Mouse (Mus musculus): ENCODE measurements around the gene Tomm70a.
A peak's percentile ranks its signal among the peaks of the same experiment; 100 is the strongest.
"Not testable (repeated sequence)": the region's sequence is repeated elsewhere in the genome, so short reads cannot be mapped to it uniquely, and the experiment has no call there.

Tomm70a gene

GRCm38 (mm10) chr16:57144741-57145140 lies 23.2 kb downstream of the Tomm70a start:
- no peak for DNase-seq (ENCODE audit: extremely low spot score, low read depth, low spot score)

GRCm38 (mm10) chr16:57151437-57151836 lies 29.9 kb downstream of the Tomm70a start:
- no peak for DNase-seq (ENCODE audit: extremely low spot score, low read depth, low spot score)

GRCm38 (mm10) chr16:57155899-57156298 lies 34.4 kb downstream of the Tomm70a start:
- DNase-seq (ENCODE audit: extremely low spot score, low read depth, low spot score), result no peak

DNA sequence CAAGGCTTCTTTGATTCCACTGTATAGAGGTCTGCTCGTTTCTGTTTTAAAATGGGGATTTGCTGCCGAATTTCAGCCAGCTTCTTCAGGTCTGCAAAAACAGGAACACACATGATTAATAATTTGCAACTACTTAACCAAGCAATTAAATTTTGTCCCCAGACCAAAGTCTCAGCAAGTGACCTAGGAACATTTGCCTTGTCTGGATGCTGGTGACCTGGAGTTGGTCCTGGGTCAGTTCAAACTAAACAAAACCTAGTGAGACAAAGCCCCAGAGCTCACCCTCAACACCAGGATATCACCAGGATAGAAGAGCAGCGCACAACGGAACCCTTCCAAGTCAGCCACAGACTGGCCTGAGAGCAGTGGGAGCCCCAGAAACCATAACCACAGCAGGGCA lies 35.6 kb downstream of the Tomm70a start:
- no peak for DNase-seq (ENCODE audit: extremely low spot score, low read depth, low spot score)

DNA sequence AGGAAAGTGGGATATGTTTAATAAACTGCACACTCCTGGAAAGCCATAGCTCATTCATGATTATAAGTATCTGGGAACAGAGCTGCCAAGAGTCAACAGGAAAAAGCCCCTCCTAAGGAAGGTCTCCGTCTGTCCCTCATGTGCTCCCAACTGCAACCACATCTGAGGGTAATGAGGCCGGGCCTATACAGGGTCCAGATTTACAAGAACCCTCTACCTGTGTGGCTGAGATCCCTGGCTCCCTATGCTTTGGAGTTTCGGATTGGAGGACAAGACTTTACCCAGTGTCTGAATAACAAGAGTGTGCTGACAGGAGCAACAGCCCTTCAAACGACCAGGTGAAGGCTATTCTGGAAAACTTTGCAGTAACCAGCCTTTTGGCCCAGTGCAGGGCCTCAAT lies 36.2 kb downstream of the Tomm70a start:
- DNase-seq (ENCODE audit: extremely low spot score, low read depth, low spot score), result no peak

- no peak for DNase-seq (ENCODE audit: extremely low spot score, low read depth, low spot score)
These were observed 38.3 kb downstream of the Tomm70a start for GRCm38 (mm10) chr16:57159835-57160234.

- no peak for DNase-seq (ENCODE audit: extremely low spot score, low read depth, low spot score)
These were observed 41.3 kb downstream of the Tomm70a start for GRCm38 (mm10) chr16:57162841-57163240.

DNA sequence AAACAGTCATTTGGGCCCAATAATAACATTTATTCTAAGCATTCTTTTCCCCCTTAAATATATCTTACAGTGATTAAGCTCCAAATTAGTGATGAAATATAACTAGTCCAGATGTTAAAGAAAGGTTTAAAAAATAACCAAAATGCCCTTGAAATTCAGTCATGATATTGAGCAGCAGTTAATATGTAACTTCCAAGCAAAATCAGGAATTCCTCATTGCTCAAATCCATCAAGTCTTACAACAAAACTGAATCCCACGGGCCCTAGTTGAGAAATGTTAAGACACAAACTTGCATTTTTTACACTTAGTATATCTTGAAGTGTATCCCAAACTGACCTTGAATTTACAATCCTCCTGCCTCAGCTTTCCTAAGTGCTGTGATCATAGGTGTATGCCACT lies 42.2 kb downstream of the Tomm70a start:
- no peak for DNase-seq (ENCODE audit: extremely low spot score, low read depth, low spot score)

DNA sequence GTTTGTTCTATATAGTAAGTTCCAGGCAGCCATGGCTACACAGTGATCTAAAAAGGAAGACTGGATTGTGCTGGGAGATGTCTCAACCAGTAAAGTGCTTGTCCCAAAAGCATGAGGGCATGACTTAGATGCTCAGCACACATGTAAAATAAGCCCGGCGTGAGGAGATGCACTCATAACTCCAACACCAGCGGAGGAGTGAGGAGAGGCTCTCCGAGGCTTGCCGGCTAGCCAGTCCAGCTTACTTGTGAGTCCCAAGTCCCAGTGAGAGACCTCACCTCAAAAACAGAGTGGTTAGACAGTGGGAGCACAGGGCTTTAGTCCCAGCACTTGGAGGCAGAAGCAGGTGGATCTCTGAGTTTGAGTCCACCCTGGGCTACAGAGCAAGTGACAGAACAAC lies 43.7 kb downstream of the Tomm70a start:
- no peak for DNase-seq (ENCODE audit: extremely low spot score, low read depth, low spot score)

GRCm38 (mm10) chr16:57166086-57166485 lies 44.6 kb downstream of the Tomm70a start:
- no peak for DNase-seq (ENCODE audit: extremely low spot score, low read depth, low spot score)

DNA sequence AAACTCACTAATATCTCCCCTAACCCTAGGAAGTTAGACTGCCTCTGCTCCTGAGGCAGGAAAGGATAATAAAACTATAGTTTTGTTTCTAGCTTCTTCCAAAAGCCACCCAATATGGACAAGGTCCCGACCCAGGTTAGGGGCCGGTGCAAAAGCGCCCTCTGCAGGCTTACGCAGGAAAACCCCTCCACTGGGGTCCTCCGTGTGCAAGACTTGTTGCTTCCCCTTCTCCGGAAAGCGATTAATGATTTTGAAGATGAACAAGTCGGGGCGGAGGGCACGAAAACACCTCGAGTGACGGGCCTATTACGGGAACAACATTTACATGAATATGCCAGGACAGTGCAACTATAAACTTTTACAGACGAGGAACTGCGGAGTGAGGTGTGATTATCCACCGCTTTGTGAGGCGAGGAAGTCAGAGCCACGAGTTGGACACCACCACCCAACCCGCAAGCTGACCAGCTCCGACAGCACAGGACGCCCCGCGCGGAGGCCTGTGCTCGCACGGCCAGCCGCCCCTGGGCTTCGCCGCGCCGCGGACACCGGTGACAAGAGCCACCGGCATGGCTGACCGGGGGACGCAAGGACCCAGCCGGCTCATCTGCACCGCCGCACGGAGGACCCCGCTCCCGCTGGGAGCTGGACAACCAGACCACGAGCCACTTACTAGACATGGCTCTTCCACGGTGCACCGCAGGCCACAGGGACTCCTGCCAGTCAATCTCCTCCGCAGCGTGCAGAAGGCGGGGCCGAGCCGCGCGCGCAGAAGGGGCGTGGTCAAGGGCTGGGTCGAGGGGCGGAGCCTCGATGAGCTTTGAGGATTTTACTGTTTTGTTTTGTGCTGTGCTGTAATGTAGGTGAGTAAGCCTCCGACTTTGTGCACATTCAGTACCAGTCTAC lies 45.4 kb downstream of the Tomm70a start, which contains the start of gene Nit2:
Nit2 (minus strand) TSS at position 731 of the 903 bp plus-strand sequence.
- peak; percentile 56 for DNase-seq (ENCODE audit: extremely low spot score, low read depth, low spot score)

DNA sequence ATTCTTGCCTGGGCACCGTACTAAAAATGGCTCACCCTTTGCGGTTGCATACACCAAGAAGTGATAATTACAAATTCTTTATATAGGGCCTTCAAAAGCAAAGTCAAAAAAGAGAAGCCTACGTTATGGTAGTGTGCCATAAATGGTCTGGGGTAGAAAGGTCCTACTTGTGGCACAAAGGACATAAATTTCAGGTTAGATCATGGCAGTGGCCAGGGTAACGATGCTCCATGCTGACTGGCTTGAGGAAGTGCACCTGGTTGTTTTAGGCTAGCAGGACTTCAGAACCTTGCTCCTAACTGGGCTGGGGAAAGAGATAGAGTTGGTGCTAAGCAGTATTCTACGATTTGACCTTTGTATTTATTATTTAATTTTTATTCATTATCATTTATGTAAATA lies 46.0 kb downstream of the Tomm70a start:
- no peak for DNase-seq (ENCODE audit: extremely low spot score, low read depth, low spot score)

DNA sequence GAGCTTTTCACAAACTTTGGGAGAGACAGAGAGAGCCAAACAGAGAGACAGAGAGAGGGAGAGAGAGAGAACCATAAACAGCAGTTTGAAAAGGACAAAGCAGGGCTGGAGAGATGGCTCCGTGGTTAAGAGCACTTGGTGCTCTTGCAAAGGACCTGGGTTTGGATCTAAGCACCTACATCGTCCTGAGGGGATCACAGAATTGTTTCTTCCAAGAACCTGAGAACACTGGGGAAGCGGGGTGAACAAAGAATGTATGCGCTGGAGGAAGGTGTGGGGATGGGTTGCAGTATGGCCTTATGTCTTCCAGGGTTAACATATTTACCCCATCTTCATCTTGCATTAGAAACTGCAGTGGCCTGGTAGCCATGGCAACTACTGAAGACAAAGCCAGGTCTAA lies 46.7 kb downstream of the Tomm70a start:
- DNase-seq (ENCODE audit: extremely low spot score, low read depth, low spot score), result no peak

DNA sequence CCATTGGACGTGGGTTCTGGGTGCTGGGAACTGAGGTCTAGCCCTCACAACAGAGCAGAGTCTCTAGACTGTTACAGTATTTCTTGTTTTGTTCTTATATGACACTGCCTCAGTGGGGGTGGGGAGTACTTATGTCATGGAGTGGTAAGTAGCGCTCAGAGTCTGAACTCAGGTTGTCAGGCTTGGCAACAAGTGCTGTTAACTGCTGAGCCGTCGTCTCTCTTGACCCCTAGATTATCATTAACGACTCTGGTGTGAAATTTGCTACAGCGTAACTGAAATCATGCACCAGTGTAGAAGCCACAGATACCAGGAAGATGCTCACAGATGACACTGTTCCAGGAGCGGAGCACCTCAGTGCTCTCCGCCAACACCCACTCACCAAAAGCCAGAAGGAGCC lies 49.7 kb downstream of the Tomm70a start:
- no peak for DNase-seq (ENCODE audit: extremely low spot score, low read depth, low spot score)

DNA sequence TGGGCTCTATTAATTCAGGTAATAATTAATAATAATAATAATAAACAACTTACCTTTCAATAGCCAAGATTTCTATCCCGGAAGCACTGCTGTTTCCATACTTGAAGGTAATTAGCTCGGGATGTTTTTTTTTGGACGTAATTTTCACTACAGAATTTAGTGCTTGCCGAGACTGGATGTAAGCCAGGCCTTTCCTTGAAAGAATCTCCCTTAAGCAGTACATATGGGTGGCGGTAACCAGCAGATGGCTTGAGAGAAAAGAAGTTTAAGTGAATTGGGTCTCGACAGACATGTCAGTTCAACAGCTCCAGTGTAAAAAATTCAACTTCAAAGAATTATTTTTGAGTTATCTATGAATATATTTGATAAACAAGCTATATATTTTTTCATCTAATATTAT lies 50.1 kb downstream of the Tomm70a start:
- no peak for DNase-seq (ENCODE audit: extremely low spot score, low read depth, low spot score)

DNA sequence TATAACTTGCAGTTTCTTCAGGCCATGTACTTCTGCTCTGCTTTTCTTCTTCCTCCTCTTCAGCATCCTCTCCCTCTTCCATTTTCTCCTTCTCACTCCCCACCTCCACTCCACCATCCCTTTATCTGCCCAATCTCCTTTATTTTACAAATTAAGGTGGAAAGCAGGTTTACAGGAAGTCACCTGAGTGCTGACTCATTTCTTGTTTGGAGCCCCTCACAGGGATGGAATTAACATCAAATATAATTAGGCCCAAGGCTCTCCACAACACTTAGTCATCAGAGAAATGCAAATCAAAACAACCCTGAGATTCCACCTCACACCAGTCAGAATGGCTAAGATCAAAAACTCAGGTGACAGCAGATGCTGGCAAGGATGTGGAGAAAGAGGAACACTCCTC lies 53.0 kb downstream of the Tomm70a start:
- DNase-seq (ENCODE audit: extremely low spot score, low read depth, low spot score), result not testable (repeated sequence)

DNA sequence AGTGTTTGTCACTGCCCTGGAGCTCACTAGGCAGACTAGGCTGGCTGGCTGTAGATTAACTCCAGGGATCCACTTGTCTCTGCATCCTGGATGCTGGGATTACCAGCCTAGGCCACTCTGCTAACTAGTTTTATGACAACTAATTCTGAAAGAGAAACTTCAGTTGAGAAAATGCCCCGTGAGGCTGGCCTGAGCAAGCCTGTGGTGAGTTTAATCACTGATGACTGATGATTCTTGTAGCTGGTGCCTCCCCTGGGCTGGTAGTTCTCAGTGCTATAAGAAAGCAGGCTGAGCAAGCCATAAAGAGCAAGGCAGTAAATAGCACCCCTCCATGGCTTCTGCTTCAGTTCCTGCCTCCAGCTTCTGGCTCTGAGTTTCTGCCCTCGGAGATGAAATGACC lies 54.2 kb downstream of the Tomm70a start:
- DNase-seq (ENCODE audit: extremely low spot score, low read depth, low spot score), result no peak

- DNase-seq (ENCODE audit: extremely low spot score, low read depth, low spot score), result no peak
These were observed 54.8 kb downstream of the Tomm70a start for GRCm38 (mm10) chr16:57176276-57176675.

- DNase-seq (ENCODE audit: extremely low spot score, low read depth, low spot score), result no peak
These were observed 55.8 kb downstream of the Tomm70a start for GRCm38 (mm10) chr16:57177254-57177653.

DNA sequence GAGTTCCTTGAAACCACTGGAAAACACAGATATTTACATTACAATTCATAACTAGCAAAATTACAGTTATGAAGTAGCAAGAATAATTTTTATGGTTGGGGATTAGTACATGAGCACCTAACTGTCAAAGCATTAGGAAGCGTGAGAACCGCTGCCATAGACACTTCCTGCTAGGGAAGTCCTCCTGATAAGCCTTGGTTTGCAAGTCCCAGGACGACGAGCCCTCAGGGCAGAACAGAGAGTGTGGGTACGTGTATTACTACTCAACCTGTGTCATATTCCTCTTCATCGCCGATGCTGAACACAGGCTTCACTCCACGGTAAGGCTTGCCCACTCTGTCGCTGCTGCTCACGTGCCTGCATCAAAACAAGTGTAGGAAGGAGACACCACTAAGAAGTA lies 56.2 kb downstream of the Tomm70a start:
- no peak for DNase-seq (ENCODE audit: extremely low spot score, low read depth, low spot score)

- no peak for DNase-seq (ENCODE audit: extremely low spot score, low read depth, low spot score)
These were observed 59.7 kb downstream of the Tomm70a start for GRCm38 (mm10) chr16:57181180-57181579.

DNA sequence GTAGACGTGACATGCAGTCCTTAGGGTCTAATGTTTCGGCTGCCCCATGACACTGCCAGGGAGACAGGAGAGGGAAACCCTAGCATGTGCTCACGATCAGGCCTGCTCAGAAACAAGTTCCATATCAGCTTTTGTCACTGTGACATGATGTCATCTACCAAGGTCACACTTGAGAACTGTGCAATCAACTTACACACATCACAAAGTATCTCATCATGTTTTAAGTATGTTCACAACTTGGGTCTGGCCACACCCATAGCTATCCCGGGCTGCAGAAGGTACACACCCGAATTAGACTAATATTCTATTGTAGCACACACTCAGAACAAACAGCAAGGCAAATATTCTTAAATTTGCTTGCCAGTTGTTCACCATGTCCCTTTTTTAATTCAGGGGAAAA lies 60.5 kb downstream of the Tomm70a start:
- DNase-seq (ENCODE audit: extremely low spot score, low read depth, low spot score), result no peak

DNA sequence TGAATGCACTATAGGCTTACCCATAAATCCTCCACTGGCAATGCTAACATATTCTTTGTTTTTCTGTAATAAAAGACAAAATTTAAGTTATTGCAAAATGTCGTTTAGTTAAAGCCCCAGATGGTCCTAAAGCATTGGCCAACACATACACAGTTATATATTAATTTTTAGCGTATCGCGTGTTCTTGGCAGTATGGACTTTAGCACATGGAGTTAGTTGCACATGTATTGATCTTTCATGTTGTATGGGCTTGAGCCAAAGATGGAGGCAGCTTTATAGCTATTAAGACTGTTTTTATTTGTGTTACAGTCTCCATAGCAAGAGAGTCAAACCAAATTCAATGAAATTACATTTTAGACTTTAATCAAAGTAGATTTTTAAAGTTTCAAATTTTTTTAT lies 65.1 kb downstream of the Tomm70a start:
- no peak for DNase-seq (ENCODE audit: extremely low spot score, low read depth, low spot score)

Measured in hindlimb bud, embryonic 11.5 days (tissue).